Comparison of ENCODE assay signal across 9 mouse cellular contexts in genomic region chr14:32192437-32192836, GRCm38 (mm10). TPM values are rescaled to one million over a fixed set of nuclear protein-coding genes. Genes with fewer than 3 reads are reported as not detected.
A peak's percentile ranks its signal among the peaks of the same experiment; 100 is the strongest.
DNase-seq lines count a peak whose midpoint lies in the region; ATAC-seq and TF ChIP-seq lines count a peak whose summit lies in the region.
"Had no signal": no experiment of that assay in that cellular context is flagged by ENCODE, and none has a peak within 500 bp of the region (broad histone marks: within the 10 kb centered on the region; RNA-seq: fewer than 3 reads in every experiment).

No protein-coding gene starts in this region.

- peak; percentile 94 for TF ChIP-seq CTCF in liver, postnatal 0 days (IDR thresholded peaks at IDR 0.05; ENCODE audit: low read depth)
- TF ChIP-seq CTCF in spleen, adult 2 months (IDR thresholded peaks at IDR 0.05; ENCODE audit: extremely low read depth, insufficient read depth, insufficient read length, insufficient replicate concordance), result peak; percentile 70; the same call in 1 of the 2 replicates

- H3K27me3 ChIP-seq in forebrain, embryonic 11.5 days (ENCODE audit: control insufficient read depth, insufficient read depth, low read length), result no peaks in the 10 kb centered on the region
- H3K27me3 ChIP-seq in forebrain, embryonic 15.5 days, result no peaks in the 10 kb centered on the region
- no peaks in the 10 kb centered on the region for H3K27me3 ChIP-seq in embryonic facial prominence, embryonic 14.5 days (replicated peaks; ENCODE audit: control insufficient read depth, insufficient read depth, low read length)
- no peaks in the 10 kb centered on the region for H3K27me3 ChIP-seq in liver, postnatal 0 days (ENCODE audit: insufficient read depth, low read length)
- H3K27me3 ChIP-seq in spleen, adult 2 months (ENCODE audit: control insufficient read depth, insufficient read depth, low read length), result no peaks in the 10 kb centered on the region

- no peak for TF ChIP-seq EP300 in liver, postnatal 0 days (IDR thresholded peaks at IDR 0.05; ENCODE audit: low read depth)

- H3K9ac ChIP-seq in forebrain, embryonic 11.5 days (ENCODE audit: low read length), result no peak overlapping the region
- H3K9ac ChIP-seq in forebrain, embryonic 15.5 days (replicated peaks), result no peak overlapping the region
- no peak overlapping the region for H3K9ac ChIP-seq in embryonic facial prominence, embryonic 14.5 days (ENCODE audit: low read depth, low read length)
- H3K9ac ChIP-seq in liver, postnatal 0 days (replicated peaks), result no peak overlapping the region

- DNase-seq in forebrain, embryonic 11.5 days (ENCODE audit: low spot score), result peak; percentile 61
- DNase-seq in B cell, adult 2 months, result peak; percentile 60
- DNase-seq in adrenal gland, postnatal 25 days, result peak; percentile 52
- peak; percentile 76 for DNase-seq in embryonic facial prominence, embryonic 14.5 days (ENCODE audit: low spot score)
- DNase-seq in kidney, adult 9 months, result peak; percentile 74
- peak; percentile 69 for DNase-seq in liver, postnatal 0 days
- DNase-seq in spleen, adult 2 months (ENCODE audit: low read depth in 1 of 2, low spot score in 2 of 2), result peak in 1 of 2 experiments; percentile 41

- H3K36me3 ChIP-seq in forebrain, embryonic 11.5 days (ENCODE audit: control insufficient read depth, insufficient read depth, low read length), result peaks cover 12% of the 10 kb centered on the region
- peaks cover 63% of the 10 kb centered on the region for H3K36me3 ChIP-seq in forebrain, embryonic 15.5 days
- H3K36me3 ChIP-seq in embryonic facial prominence, embryonic 14.5 days (ENCODE audit: control insufficient read depth, insufficient read depth, low read length), result peaks cover 79% of the 10 kb centered on the region
- peaks cover 52% of the 10 kb centered on the region for H3K36me3 ChIP-seq in liver, postnatal 0 days (replicated peaks; ENCODE audit: insufficient read depth, low read length)
- H3K36me3 ChIP-seq in spleen, adult 2 months (ENCODE audit: control insufficient read depth, insufficient read depth, low read length), result peaks cover 28% of the 10 kb centered on the region

- H3K4me1 ChIP-seq in forebrain, embryonic 11.5 days (replicated peaks; ENCODE audit: control insufficient read depth, insufficient read depth, low read length), result no peaks in the 10 kb centered on the region
- no peaks in the 10 kb centered on the region for H3K4me1 ChIP-seq in forebrain, embryonic 15.5 days
- no peaks in the 10 kb centered on the region for H3K4me1 ChIP-seq in embryonic facial prominence, embryonic 14.5 days (ENCODE audit: control insufficient read depth, insufficient read depth, low read length)
- peaks cover 6% of the 10 kb centered on the region; the same call in 1 of the 2 replicates for H3K4me1 ChIP-seq in liver, postnatal 0 days (ENCODE audit: insufficient read depth)
- no peaks in the 10 kb centered on the region for H3K4me1 ChIP-seq in spleen, adult 2 months (ENCODE audit: control insufficient read depth, insufficient read depth, insufficient read length)

- no peak for ATAC-seq in forebrain, embryonic 11.5 days (replicated peaks; ENCODE audit: low FRiP score)
- no peak for ATAC-seq in forebrain, embryonic 15.5 days (replicated peaks)
- no peak for ATAC-seq in embryonic facial prominence, embryonic 14.5 days (ENCODE audit: low read depth)
- peak; percentile 56 for ATAC-seq in liver, postnatal 0 days

- no peak for TF ChIP-seq POLR2A in spleen, adult 2 months (IDR thresholded peaks at IDR 0.05; ENCODE audit: low read depth, low read length)

- H3K4me3 ChIP-seq in forebrain, embryonic 11.5 days (ENCODE audit: low read depth, low read length), result no peak overlapping the region
- H3K4me3 ChIP-seq in forebrain, embryonic 15.5 days, result no peak overlapping the region
- no peak overlapping the region for H3K4me3 ChIP-seq in embryonic facial prominence, embryonic 14.5 days (ENCODE audit: low read depth, low read length)
- H3K4me3 ChIP-seq in liver, postnatal 0 days (ENCODE audit: low read depth, low read length), result no peak overlapping the region
- H3K4me3 ChIP-seq in spleen, adult 2 months (ENCODE audit: extremely low read depth, insufficient read depth, insufficient read length), result no peak overlapping the region

- no peak overlapping the region for H3K27ac ChIP-seq in forebrain, embryonic 11.5 days (ENCODE audit: low read depth, low read length)
- H3K27ac ChIP-seq in forebrain, embryonic 15.5 days (replicated peaks), result no peak overlapping the region
- no peak overlapping the region for H3K27ac ChIP-seq in embryonic facial prominence, embryonic 14.5 days (replicated peaks; ENCODE audit: low read depth, low read length)
- no peak overlapping the region for H3K27ac ChIP-seq in liver, postnatal 0 days (ENCODE audit: low read depth)
- no peak overlapping the region for H3K27ac ChIP-seq in spleen, adult 2 months (ENCODE audit: insufficient read depth, low read length)

- no peaks in the 10 kb centered on the region for H3K9me3 ChIP-seq in forebrain, embryonic 11.5 days (ENCODE audit: control insufficient read depth, low read length)
- no peaks in the 10 kb centered on the region for H3K9me3 ChIP-seq in forebrain, embryonic 15.5 days
- H3K9me3 ChIP-seq in embryonic facial prominence, embryonic 14.5 days (ENCODE audit: control insufficient read depth, low read length), result no peaks in the 10 kb centered on the region
- H3K9me3 ChIP-seq in liver, postnatal 0 days (ENCODE audit: low read length), result no peaks in the 10 kb centered on the region

- WGBS in forebrain, embryonic 11.5 days, result 53% methylated on average over 3 of the region's 3 CpGs
- 53% methylated on average over 3 of the region's 3 CpGs for WGBS in forebrain, embryonic 15.5 days
- WGBS in embryonic facial prominence, embryonic 14.5 days, result 47% methylated on average over 3 of the region's 3 CpGs
- WGBS in liver, postnatal 0 days (ENCODE audit: insufficient replicate concordance), result 37% methylated on average over 3 of the region's 3 CpGs
- WGBS in spleen, adult 2 months, result 43% methylated on average over 3 of the region's 3 CpGs

- H3K4me2 ChIP-seq in forebrain, embryonic 11.5 days (ENCODE audit: low read depth, low read length, severe bottlenecking), result no peak overlapping the region
- no peak overlapping the region for H3K4me2 ChIP-seq in forebrain, embryonic 15.5 days (replicated peaks)
- no peak overlapping the region for H3K4me2 ChIP-seq in embryonic facial prominence, embryonic 14.5 days (ENCODE audit: low read depth, low read length)
- no peak overlapping the region for H3K4me2 ChIP-seq in liver, postnatal 0 days (ENCODE audit: low read depth, low read length)

RNA-seq across cellular contexts. Expression of gene Timm23, which starts 9.3 kb away (rescaled TPM):
- polyA plus RNA-seq in forebrain, embryonic 11.5 days (2014; fragmentation: Nextera tagmentation; extraction: Ambion mirVana), result 274 TPM in 2 replicates
- 221 and 228 TPM in 2 replicates for polyA plus RNA-seq in forebrain, embryonic 15.5 days (2015; fragmentation: Nextera tagmentation; extraction: Ambion mirVana)
- 121 and 174 TPM in 2 replicates for total RNA-seq in adrenal gland, postnatal 25 days (2021)
- 298 and 302 TPM in 2 replicates for polyA plus RNA-seq in embryonic facial prominence, embryonic 14.5 days (2014; fragmentation: Nextera tagmentation; extraction: Ambion mirVana)
- 211 and 219 TPM in 2 replicates for polyA plus RNA-seq in liver, postnatal 0 days (2015; fragmentation: Nextera tagmentation; extraction: Ambion mirVana)
- 64.2 and 95.8 TPM in 2 replicates for polyA plus RNA-seq in spleen, adult 2 months (2012; rRNA removed)

RNA-seq across cellular contexts. Expression of gene Parg, which starts 9.3 kb away (rescaled TPM):
- polyA plus RNA-seq in forebrain, embryonic 11.5 days (2014; fragmentation: Nextera tagmentation; extraction: Ambion mirVana), result 61.2 and 63.6 TPM in 2 replicates
- polyA plus RNA-seq in forebrain, embryonic 15.5 days (2015; fragmentation: Nextera tagmentation; extraction: Ambion mirVana), result 39.8 and 41.7 TPM in 2 replicates
- 73.1 and 75.6 TPM in 2 replicates for total RNA-seq in adrenal gland, postnatal 25 days (2021)
- polyA plus RNA-seq in embryonic facial prominence, embryonic 14.5 days (2014; fragmentation: Nextera tagmentation; extraction: Ambion mirVana), result 45.2 and 46.0 TPM in 2 replicates
- 7.0 and 7.4 TPM in 2 replicates for polyA plus RNA-seq in liver, postnatal 0 days (2015; fragmentation: Nextera tagmentation; extraction: Ambion mirVana)
- polyA plus RNA-seq in spleen, adult 2 months (2012; rRNA removed), result 3.7 and 4.3 TPM in 2 replicates

RNA-seq across cellular contexts. Expression of gene Ncoa4, which starts 32.8 kb away (rescaled TPM):
- polyA plus RNA-seq in forebrain, embryonic 11.5 days (2014; fragmentation: Nextera tagmentation; extraction: Ambion mirVana), result 102 and 105 TPM in 2 replicates
- 103 and 112 TPM in 2 replicates for polyA plus RNA-seq in forebrain, embryonic 15.5 days (2015; fragmentation: Nextera tagmentation; extraction: Ambion mirVana)
- 151 and 193 TPM in 2 replicates for total RNA-seq in adrenal gland, postnatal 25 days (2021)
- 112 TPM in 2 replicates for polyA plus RNA-seq in embryonic facial prominence, embryonic 14.5 days (2014; fragmentation: Nextera tagmentation; extraction: Ambion mirVana)
- polyA plus RNA-seq in liver, postnatal 0 days (2015; fragmentation: Nextera tagmentation; extraction: Ambion mirVana), result 126 and 141 TPM in 2 replicates
- 34.1 and 45.2 TPM in 2 replicates for polyA plus RNA-seq in spleen, adult 2 months (2012; rRNA removed)

RNA-seq across cellular contexts. Expression of gene Msmb, which starts 50.6 kb away (rescaled TPM):
- polyA plus RNA-seq in forebrain, embryonic 11.5 days (2014; fragmentation: Nextera tagmentation; extraction: Ambion mirVana), result not detected in 2 replicates
- polyA plus RNA-seq in forebrain, embryonic 15.5 days (2015; fragmentation: Nextera tagmentation; extraction: Ambion mirVana), result not detected in 2 replicates
- not detected in 2 replicates for total RNA-seq in adrenal gland, postnatal 25 days (2021)
- polyA plus RNA-seq in embryonic facial prominence, embryonic 14.5 days (2014; fragmentation: Nextera tagmentation; extraction: Ambion mirVana), result not detected in 2 replicates
- polyA plus RNA-seq in liver, postnatal 0 days (2015; fragmentation: Nextera tagmentation; extraction: Ambion mirVana), result 0.22 and 0.44 TPM in 2 replicates
- not detected in 2 replicates for polyA plus RNA-seq in spleen, adult 2 months (2012; rRNA removed)
- polyA plus RNA-seq: large intestine, adult 2 months had no signal
